Mouse (Mus musculus): Measurements from ENCODE around the gene Snap47. TPM values are rescaled to one million over a fixed set of nuclear protein-coding genes. Genes with fewer than 3 reads are reported as not detected.

Gene Snap47
- polyA plus RNA-seq, 2 experiments: 12.4 to 21.6 TPM

- 70% methylated on average over 9 of the region's 9 CpGs for WGBS (ENCODE audit: insufficient replicate concordance)
- no peaks in the 10 kb centered on the region for H3K27me3 ChIP-seq (ENCODE audit: control insufficient read depth, insufficient read depth, low read length)
- H3K4me3 ChIP-seq (ENCODE audit: insufficient read depth in 1 of 2, low read depth in 2 of 2, low read length in 2 of 2): no peak overlapping the region
- no peak overlapping the region for H3K9ac ChIP-seq (replicated peaks)
- H3K4me1 ChIP-seq (replicated peaks; ENCODE audit: control insufficient read depth in 2 of 2, insufficient read depth in 2 of 2, low read length in 1 of 2): no peaks in the 10 kb centered on the region
- H3K4me2 ChIP-seq (ENCODE audit: low read depth): no peak overlapping the region
- ATAC-seq (ENCODE audit: insufficient read depth) (no peak), DNase-seq (ENCODE audit: low read depth in 3 of 3, low spot score in 3 of 3) (no peak)
- no peak overlapping the region for H3K27ac ChIP-seq
- no peaks in the 10 kb centered on the region for H3K36me3 ChIP-seq (replicated peaks; ENCODE audit: control insufficient read depth, insufficient read depth, low read depth)
- H3K9me3 ChIP-seq (ENCODE audit: control insufficient read depth, low read length): no peaks in the 10 kb centered on the region
- TF ChIP-seq CTCF (IDR thresholded peaks at IDR 0.05; ENCODE audit: low read depth): no peak
- no peak for TF ChIP-seq EP300 (IDR thresholded peaks at IDR 0.05; ENCODE audit: low read depth)
Observed at GRCm38 (mm10) chr11:59390470-59390869, 60.5 kb downstream of the Snap47 start.

- Histone ChIP-seq H3K9ac (replicated peaks) (no peak overlapping the region), H3K4me3 (ENCODE audit: insufficient read depth in 1 of 2, low read depth in 2 of 2, low read length in 2 of 2) (no peak overlapping the region), H3K4me2 (ENCODE audit: low read depth) (no peak overlapping the region), H3K27me3 (ENCODE audit: control insufficient read depth, insufficient read depth, low read length) (no peaks in the 10 kb centered on the region), H3K36me3 (replicated peaks; ENCODE audit: control insufficient read depth, insufficient read depth, low read depth) (no peaks in the 10 kb centered on the region), H3K27ac (no peak overlapping the region), H3K9me3 (ENCODE audit: control insufficient read depth, low read length) (no peaks in the 10 kb centered on the region), H3K4me1 (replicated peaks; ENCODE audit: control insufficient read depth in 2 of 2, insufficient read depth in 2 of 2, low read length in 1 of 2) (no peaks in the 10 kb centered on the region)
- TF ChIP-seq EP300 (IDR thresholded peaks at IDR 0.05; ENCODE audit: low read depth) (no peak), CTCF (IDR thresholded peaks at IDR 0.05; ENCODE audit: low read depth) (no peak)
- ATAC-seq (ENCODE audit: insufficient read depth) (no peak), DNase-seq (ENCODE audit: low read depth in 3 of 3, low spot score in 3 of 3) (no peak)
- 54% methylated on average over 4 of the region's 4 CpGs for WGBS (ENCODE audit: insufficient replicate concordance)
Observed at GRCm38 (mm10) chr11:59389617-59390016, 61.4 kb downstream of the Snap47 start.

DNA sequence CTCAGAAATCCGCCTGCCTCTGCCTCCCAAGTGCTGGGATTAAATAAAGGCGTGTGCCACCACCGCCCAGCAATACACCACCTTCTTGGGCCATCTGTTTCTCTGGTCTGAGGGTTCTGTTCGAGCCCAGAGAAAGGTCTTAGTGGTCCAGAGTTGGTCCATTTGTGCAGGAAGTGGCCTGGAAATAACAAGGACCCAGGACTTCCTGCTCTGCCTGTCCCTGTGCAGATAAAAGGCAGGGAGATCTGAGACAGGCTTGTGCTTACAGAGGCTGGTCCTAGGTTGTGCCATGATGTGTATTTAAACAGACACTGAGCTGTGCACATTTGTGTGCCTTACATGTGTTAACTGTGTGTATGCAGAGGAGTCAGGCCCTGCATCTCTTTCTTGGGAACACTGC is 62.2 kb downstream of the Snap47 start:
- Histone ChIP-seq H3K4me1 (replicated peaks; ENCODE audit: control insufficient read depth in 2 of 2, insufficient read depth in 2 of 2, low read length in 1 of 2) (no peaks in the 10 kb centered on the region), H3K4me3 (ENCODE audit: insufficient read depth in 1 of 2, low read depth in 2 of 2, low read length in 2 of 2) (no peak overlapping the region), H3K9ac (replicated peaks) (no peak overlapping the region), H3K9me3 (ENCODE audit: control insufficient read depth, low read length) (no peaks in the 10 kb centered on the region), H3K4me2 (ENCODE audit: low read depth) (no peak overlapping the region), H3K27ac (no peak overlapping the region), H3K27me3 (ENCODE audit: control insufficient read depth, insufficient read depth, low read length) (no peaks in the 10 kb centered on the region), H3K36me3 (replicated peaks; ENCODE audit: control insufficient read depth, insufficient read depth, low read depth) (no peaks in the 10 kb centered on the region)
- TF ChIP-seq EP300 (IDR thresholded peaks at IDR 0.05; ENCODE audit: low read depth): no peak
- no peak for TF ChIP-seq CTCF (IDR thresholded peaks at IDR 0.05; ENCODE audit: low read depth)
- DNase-seq (ENCODE audit: low read depth in 3 of 3, low spot score in 3 of 3) (no peak), ATAC-seq (ENCODE audit: insufficient read depth) (no peak)
- 37% methylated on average over 4 of the region's 4 CpGs for WGBS (ENCODE audit: insufficient replicate concordance)

DNA sequence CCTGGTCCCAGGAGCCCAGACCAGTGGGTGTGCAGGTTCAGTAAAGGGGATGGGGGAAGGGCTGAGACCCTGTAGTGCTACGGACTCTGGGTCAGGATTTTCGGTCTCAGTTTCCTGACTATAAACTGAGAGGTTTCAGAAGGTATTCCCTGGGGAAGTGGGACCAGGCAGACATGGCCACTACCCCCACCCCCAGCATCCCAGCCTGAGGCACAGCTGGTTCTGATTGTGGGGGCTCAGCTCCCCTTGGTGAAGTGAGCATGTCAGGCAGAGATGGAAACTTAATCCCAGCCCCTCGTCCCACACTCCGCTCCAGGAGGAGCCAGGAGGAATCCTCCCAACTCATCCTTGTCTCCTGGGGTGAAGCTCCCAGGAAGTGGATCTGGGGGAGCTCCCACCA is 63.5 kb downstream of the Snap47 start:
- no peak overlapping the region for H3K4me2 ChIP-seq (ENCODE audit: low read depth)
- 56% methylated on average over 4 of the region's 4 CpGs for WGBS (ENCODE audit: insufficient replicate concordance)
- H3K27me3 ChIP-seq (ENCODE audit: control insufficient read depth, insufficient read depth, low read length): no peaks in the 10 kb centered on the region
- no peaks in the 10 kb centered on the region for H3K36me3 ChIP-seq (replicated peaks; ENCODE audit: control insufficient read depth, insufficient read depth, low read depth)
- no peaks in the 10 kb centered on the region for H3K9me3 ChIP-seq (ENCODE audit: control insufficient read depth, low read length)
- H3K4me1 ChIP-seq (replicated peaks; ENCODE audit: control insufficient read depth in 2 of 2, insufficient read depth in 2 of 2, low read length in 1 of 2): no peaks in the 10 kb centered on the region
- ATAC-seq (ENCODE audit: insufficient read depth): no peak
- no peak overlapping the region for H3K4me3 ChIP-seq (ENCODE audit: insufficient read depth in 1 of 2, low read depth in 2 of 2, low read length in 2 of 2)
- H3K9ac ChIP-seq (replicated peaks): no peak overlapping the region
- no peak for DNase-seq (ENCODE audit: low read depth in 3 of 3, low spot score in 3 of 3)
- no peak for TF ChIP-seq CTCF (IDR thresholded peaks at IDR 0.05; ENCODE audit: low read depth)
- TF ChIP-seq EP300 (IDR thresholded peaks at IDR 0.05; ENCODE audit: low read depth): no peak
- no peak overlapping the region for H3K27ac ChIP-seq

GRCm38 (mm10) chr11:59385123-59385522 is 65.9 kb downstream of the Snap47 start:
- WGBS (ENCODE audit: insufficient replicate concordance): 33% methylated on average over 8 of the region's 8 CpGs
- H3K4me2 ChIP-seq (ENCODE audit: low read depth): no peak overlapping the region
- H3K27ac ChIP-seq: no peak overlapping the region
- H3K36me3 ChIP-seq (replicated peaks; ENCODE audit: control insufficient read depth, insufficient read depth, low read depth): no peaks in the 10 kb centered on the region
- no peak for ATAC-seq (ENCODE audit: insufficient read depth)
- no peak overlapping the region for H3K4me3 ChIP-seq (ENCODE audit: insufficient read depth in 1 of 2, low read depth in 2 of 2, low read length in 2 of 2)
- no peak for TF ChIP-seq EP300 (IDR thresholded peaks at IDR 0.05; ENCODE audit: low read depth)
- TF ChIP-seq CTCF (IDR thresholded peaks at IDR 0.05; ENCODE audit: low read depth): no peak
- H3K27me3 ChIP-seq (ENCODE audit: control insufficient read depth, insufficient read depth, low read length): no peaks in the 10 kb centered on the region
- H3K4me1 ChIP-seq (replicated peaks; ENCODE audit: control insufficient read depth in 2 of 2, insufficient read depth in 2 of 2, low read length in 1 of 2): no peaks in the 10 kb centered on the region
- DNase-seq (ENCODE audit: low read depth in 3 of 3, low spot score in 3 of 3): no peak
- no peak overlapping the region for H3K9ac ChIP-seq (replicated peaks)
- no peaks in the 10 kb centered on the region for H3K9me3 ChIP-seq (ENCODE audit: control insufficient read depth, low read length)

All from liver, embryonic 14.5 days (tissue).